Mouse (Mus musculus) hindbrain, embryonic 13.5 days (tissue): Measurements from ENCODE around the gene Selp. TPM values are rescaled to one million over a fixed set of nuclear protein-coding genes. Genes with fewer than 3 reads are reported as not detected.

Source experiments
- ATAC-seq: fragments of 200-750 bp; cut with Nextera tagmentation; 2 replicates; pipeline ENCODE4 v1.8.0; 2017; ENCODE audit warnings: moderate TSS enrichment; ENCODE audit not compliant: low FRiP score
- H3K27ac ChIP-seq: fragments of 300-500 bp; sonication (generic); 2 replicates; pipeline ENCODE4 v1.5.1; 2015; ENCODE audit warnings: inconsistent platforms, mild to moderate bottlenecking, moderate library complexity
- H3K27me3 ChIP-seq: fragments of 300-500 bp; sonication (generic); 2 replicates; pipeline ENCODE4 v1.6.1; 2015; ENCODE audit warnings: mild to moderate bottlenecking, inconsistent platforms
- H3K36me3 ChIP-seq: fragments of 300-500 bp; sonication (generic); 2 replicates; pipeline ENCODE4 v1.6.1; 2015; ENCODE audit warnings: mild to moderate bottlenecking, inconsistent platforms
- H3K4me1 ChIP-seq: fragments of 300-500 bp; sonication (generic); replicated peaks from 2 replicates; pipeline ENCODE4 v1.6.1; 2015; ENCODE audit warnings: inconsistent platforms
- H3K4me2 ChIP-seq: fragments of 300-500 bp; sonication (generic); 2 replicates; pipeline ENCODE4 v1.6.1; 2015; ENCODE audit warnings: inconsistent platforms, mild to moderate bottlenecking, moderate library complexity
- H3K4me3 ChIP-seq: fragments of 300-500 bp; sonication (generic); 2 replicates; pipeline ENCODE4 v1.5.1; 2015; ENCODE audit warnings: mild to moderate bottlenecking, inconsistent platforms
- H3K9ac ChIP-seq: fragments of 300-500 bp; sonication (generic); 2 replicates; pipeline ENCODE4 v1.6.1; 2015; ENCODE audit warnings: mild to moderate bottlenecking, inconsistent platforms
- H3K9me3 ChIP-seq: fragments of 300-500 bp; sonication (generic); 2 replicates; pipeline ENCODE4 v1.6.1; 2016; ENCODE audit warnings: inconsistent platforms
- WGBS: fragments of 180-500 bp; shearing (Covaris S2); methylation state at CpG from one replicate; pipeline ENCODE4 v1.1.7; 2015; 5-methylcytosine and 5-hydroxymethylcytosine counted together
- polyA plus RNA-seq: library from polyadenylated mRNA; unstranded; fragments of >200 nt; fragmentation: Nextera tagmentation; extraction: Ambion mirVana; gene quantifications from 2 replicates; pipeline ENCODE4 v1.2.1, GENCODE M21; 2015

The Selp gene
- polyA plus RNA-seq, 1 experiment from 2014 or later = not detected

DNA sequence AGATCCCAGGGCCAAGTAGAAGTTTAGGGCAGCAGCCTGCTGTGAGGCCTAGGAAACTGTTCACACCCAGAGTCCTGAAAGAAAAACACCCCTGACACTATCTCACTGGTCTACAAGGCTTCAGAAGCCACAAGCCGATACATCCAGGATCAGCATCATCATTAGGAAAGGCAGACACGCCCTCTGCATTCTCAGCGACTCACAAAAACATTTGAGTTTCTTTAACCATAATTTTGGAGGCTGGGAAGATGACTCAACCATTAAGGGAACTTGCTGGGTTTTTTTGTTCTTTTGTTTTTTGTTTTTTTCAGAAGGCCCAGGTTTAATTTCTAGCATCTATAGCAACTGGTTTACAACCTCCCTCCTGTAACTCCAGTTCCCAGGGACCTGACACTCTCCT lies 8.8 kb downstream of the Selp start:
- H3K4me1 ChIP-seq = no peaks in the 10 kb centered on the region
- no peak overlapping the region for H3K27ac ChIP-seq
- H3K27me3 ChIP-seq = no peaks in the 10 kb centered on the region
- H3K9ac ChIP-seq = no peak overlapping the region
- no peaks in the 10 kb centered on the region for H3K9me3 ChIP-seq
- no peak for ATAC-seq
- H3K4me3 ChIP-seq = no peak overlapping the region
- 84% methylated on average over 3 of the region's 3 CpGs for WGBS
- H3K36me3 ChIP-seq = no peaks in the 10 kb centered on the region
- no peak overlapping the region for H3K4me2 ChIP-seq

DNA sequence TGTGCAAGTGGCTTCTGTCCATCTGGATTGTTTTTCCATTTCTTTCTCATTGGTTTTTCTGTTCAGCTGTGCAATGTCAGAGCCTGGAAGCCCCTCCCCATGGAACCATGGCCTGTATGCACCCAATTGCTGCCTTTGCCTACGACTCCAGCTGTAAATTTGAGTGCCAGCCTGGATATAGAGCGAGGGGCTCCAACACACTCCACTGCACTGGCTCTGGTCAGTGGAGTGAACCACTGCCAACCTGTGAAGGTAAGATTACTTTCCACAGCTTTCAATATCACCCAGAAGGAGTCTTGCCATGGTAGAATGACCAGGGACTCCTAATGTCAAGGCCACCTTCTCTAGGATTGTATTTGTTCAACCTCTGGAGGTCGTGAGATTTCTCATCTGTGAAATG lies 14.9 kb downstream of the Selp start:
- no peak overlapping the region for H3K27ac ChIP-seq
- H3K4me1 ChIP-seq = no peaks in the 10 kb centered on the region
- H3K27me3 ChIP-seq = no peaks in the 10 kb centered on the region
- no peak overlapping the region for H3K4me2 ChIP-seq
- no peak overlapping the region for H3K9ac ChIP-seq
- H3K4me3 ChIP-seq = no peak overlapping the region
- WGBS = 79% methylated on average over 3 of the region's 3 CpGs
- H3K9me3 ChIP-seq = no peaks in the 10 kb centered on the region
- ATAC-seq = no peak
- H3K36me3 ChIP-seq = no peaks in the 10 kb centered on the region

DNA sequence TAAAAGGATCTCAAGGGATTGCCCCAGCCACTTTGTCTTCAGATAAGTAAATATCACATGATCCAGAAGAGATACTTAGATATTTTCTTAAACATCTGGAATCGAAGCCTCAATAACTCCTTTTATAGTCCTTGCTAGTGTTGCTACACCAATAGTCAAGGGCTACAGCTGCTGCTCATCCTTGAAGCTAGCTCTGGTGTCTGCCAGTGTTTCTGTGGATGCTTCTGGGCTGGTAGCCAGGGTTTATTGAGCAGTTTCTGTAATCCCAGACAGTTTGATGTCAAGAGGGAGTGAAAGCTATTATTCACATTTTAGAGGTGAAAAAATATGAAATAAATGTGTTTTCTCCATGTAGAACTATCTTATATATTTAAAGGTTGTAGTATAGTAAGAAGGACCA lies 17.5 kb downstream of the Selp start:
- WGBS = 97% methylated on average over 1 of the region's 1 CpGs
- Histone ChIP-seq H3K4me3 (no peak overlapping the region), H3K4me2 (no peak overlapping the region), H3K36me3 (no peaks in the 10 kb centered on the region), H3K27ac (no peak overlapping the region), H3K9ac (no peak overlapping the region), H3K27me3 (no peaks in the 10 kb centered on the region), H3K9me3 (no peaks in the 10 kb centered on the region), H3K4me1 (no peaks in the 10 kb centered on the region)
- no peak for ATAC-seq

DNA sequence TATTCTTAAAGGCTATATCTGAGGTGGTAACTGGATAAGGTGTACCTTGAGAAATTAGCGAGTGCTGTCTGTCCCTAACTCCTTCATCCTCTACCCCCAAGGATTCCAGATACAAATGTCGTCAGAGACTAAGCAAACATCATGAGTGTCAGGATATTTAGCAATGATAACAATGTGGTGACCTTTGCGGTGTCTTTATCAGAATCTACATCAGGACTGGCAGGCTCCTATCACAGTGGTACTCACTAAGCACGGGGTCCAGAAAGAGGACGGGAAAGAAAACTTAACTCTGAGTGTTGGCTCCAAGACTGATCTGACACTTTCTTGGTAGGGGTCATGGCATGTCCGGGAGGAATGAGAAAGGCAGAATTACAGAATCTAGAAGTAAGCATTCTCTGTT lies 19.0 kb downstream of the Selp start:
- Histone ChIP-seq H3K27me3 (no peaks in the 10 kb centered on the region), H3K9me3 (no peaks in the 10 kb centered on the region), H3K4me3 (no peak overlapping the region), H3K27ac (no peak overlapping the region), H3K4me2 (no peak overlapping the region), H3K4me1 (no peaks in the 10 kb centered on the region), H3K9ac (no peak overlapping the region), H3K36me3 (no peaks in the 10 kb centered on the region)
- ATAC-seq = no peak
- 87% methylated on average over 6 of the region's 6 CpGs for WGBS

DNA sequence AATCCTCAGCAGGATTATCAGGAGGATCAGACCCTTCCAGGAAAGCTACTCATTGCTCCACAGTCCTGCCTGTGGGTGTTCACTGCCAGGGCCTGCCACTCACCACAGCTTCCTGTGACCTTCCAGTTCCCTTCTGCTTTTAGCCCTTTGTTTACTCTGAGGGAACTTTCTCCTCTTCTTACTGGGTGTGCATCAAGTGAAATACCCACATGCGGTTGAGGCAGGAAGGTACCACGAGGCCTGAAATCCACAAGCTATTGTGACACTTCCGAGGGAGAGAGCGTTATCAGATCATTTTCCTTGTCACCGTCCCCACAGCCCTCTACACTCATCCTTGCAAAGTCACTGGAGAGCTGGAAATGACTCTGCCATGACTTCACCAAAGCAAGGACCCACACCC lies 20.3 kb downstream of the Selp start:
- Histone ChIP-seq H3K4me1 (no peaks in the 10 kb centered on the region), H3K4me2 (no peak overlapping the region), H3K27me3 (no peaks in the 10 kb centered on the region), H3K9ac (no peak overlapping the region), H3K4me3 (no peak overlapping the region), H3K9me3 (no peaks in the 10 kb centered on the region), H3K36me3 (no peaks in the 10 kb centered on the region), H3K27ac (no peak overlapping the region)
- no peak for ATAC-seq
- WGBS = 78% methylated on average over 5 of the region's 5 CpGs

DNA sequence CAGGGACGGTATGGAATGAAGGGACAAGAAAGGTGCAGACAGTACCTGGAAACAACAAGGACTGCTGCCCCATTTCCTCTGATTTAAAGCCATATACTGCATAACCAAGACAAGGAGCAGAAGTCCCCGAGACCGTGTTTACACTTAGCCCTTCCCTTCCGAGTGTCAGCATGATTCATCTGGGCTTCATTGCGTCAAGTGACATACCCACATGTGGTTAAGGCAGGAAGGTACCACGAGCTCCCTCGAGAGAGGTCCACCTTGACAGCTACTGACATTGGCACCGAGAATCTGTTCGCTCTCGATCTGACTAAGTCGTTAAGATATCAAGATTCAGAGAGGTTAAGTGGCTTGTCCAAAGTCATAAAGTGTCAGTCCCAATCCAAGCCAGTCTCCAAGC lies 20.9 kb downstream of the Selp start:
- no peak overlapping the region for H3K4me2 ChIP-seq
- WGBS = 88% methylated on average over 11 of the region's 11 CpGs
- H3K9ac ChIP-seq = no peak overlapping the region
- ATAC-seq = no peak
- no peaks in the 10 kb centered on the region for H3K4me1 ChIP-seq
- no peak overlapping the region for H3K27ac ChIP-seq
- H3K27me3 ChIP-seq = no peaks in the 10 kb centered on the region
- H3K9me3 ChIP-seq = no peaks in the 10 kb centered on the region
- no peak overlapping the region for H3K4me3 ChIP-seq
- H3K36me3 ChIP-seq = no peaks in the 10 kb centered on the region

DNA sequence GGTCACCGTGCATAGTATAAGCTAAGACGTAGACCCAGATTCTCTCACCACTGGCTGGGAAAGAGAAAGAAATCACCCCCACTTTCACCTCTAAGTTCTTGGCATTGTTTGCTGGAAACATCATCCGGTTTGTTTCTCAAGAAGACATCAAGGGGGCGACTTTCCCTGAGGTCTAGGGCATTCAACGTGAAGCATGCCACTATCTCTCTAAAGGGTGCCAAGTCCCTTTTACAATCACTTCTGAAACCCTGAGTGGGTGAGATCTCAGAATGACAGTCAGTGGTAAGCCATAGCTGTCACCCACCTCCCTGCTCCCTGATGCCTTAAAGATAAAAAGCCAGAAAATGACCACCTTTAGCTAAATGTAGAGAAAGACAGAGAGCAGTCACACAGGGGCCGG lies 21.6 kb downstream of the Selp start:
- ATAC-seq = no peak
- Histone ChIP-seq H3K4me2 (no peak overlapping the region), H3K27me3 (no peaks in the 10 kb centered on the region), H3K27ac (no peak overlapping the region), H3K4me3 (no peak overlapping the region), H3K4me1 (no peaks in the 10 kb centered on the region), H3K9ac (no peak overlapping the region), H3K9me3 (no peaks in the 10 kb centered on the region), H3K36me3 (no peaks in the 10 kb centered on the region)
- WGBS = 79% methylated on average over 6 of the region's 6 CpGs

DNA sequence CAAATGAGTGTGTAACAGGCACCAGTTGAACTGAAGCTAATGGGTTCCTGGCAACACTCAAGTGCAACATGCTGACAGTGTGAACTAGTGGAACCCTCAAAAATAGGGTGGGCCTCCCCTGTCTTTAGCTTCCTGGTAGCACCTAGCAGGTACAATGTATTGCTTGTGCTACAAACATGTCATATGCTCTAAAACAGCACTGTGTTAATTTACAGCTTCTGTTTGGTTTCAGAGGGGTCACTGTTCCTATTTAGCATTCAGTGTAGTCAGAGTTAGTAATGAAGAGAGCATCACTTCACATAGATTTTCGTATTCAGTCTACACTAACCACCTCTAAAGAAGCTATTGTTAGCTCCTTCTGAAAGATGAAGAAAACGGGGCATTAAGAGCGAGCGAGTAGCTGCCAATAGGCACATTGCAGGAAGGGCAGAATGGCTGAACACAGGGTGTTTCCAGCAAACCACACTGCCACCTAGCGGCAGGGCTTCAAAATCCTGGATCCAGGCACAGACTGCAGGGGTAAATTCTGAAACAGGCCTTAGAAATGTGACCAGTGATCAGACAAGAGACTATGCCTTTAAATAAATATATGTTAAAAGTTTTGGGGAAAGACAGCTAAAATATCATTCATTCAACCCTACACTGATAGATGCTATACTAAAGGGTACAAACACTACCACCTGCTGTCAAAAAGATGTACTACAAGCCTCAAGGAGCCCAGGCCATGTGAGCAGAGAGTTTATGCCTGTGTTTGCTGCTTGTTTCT lies 23.5 kb downstream of the Selp start:
- Histone ChIP-seq H3K9me3 (no peaks in the 10 kb centered on the region), H3K36me3 (no peaks in the 10 kb centered on the region), H3K9ac (no peak overlapping the region), H3K4me1 (no peaks in the 10 kb centered on the region), H3K27me3 (no peaks in the 10 kb centered on the region), H3K4me3 (no peak overlapping the region), H3K27ac (no peak overlapping the region), H3K4me2 (peak overlapping the region; percentile 23; the same call in 1 of the 2 replicates)
- ATAC-seq = peak; percentile 81
- WGBS = 5% methylated on average over 5 of the region's 5 CpGs

DNA sequence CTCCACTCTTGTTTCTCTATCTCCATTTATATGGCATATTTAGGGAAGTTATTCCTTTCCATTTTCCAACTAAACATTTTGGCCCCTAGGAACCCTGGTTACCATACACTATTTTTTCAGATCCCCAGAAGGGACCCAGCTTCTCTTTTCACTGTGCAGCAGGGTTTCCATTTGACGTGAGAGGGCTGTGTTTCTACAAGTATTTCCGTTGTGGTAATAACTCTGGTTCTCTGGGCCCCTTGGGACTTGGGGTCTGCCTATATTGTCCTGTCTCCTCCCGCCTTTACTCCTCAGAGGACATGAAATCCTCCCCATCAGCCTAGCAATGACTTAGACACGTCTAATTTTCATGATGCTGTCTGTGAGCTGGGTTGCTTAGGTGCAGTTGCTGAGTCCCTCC lies 24.4 kb downstream of the Selp start:
- no peak overlapping the region for H3K4me2 ChIP-seq
- H3K4me1 ChIP-seq = no peaks in the 10 kb centered on the region
- no peak overlapping the region for H3K27ac ChIP-seq
- H3K27me3 ChIP-seq = no peaks in the 10 kb centered on the region
- no peak overlapping the region for H3K9ac ChIP-seq
- whole genome bisulfite sequencing = 77% methylated on average over 4 of the region's 4 CpGs
- H3K4me3 ChIP-seq = no peak overlapping the region
- no peaks in the 10 kb centered on the region for H3K9me3 ChIP-seq
- ATAC-seq = no peak
- H3K36me3 ChIP-seq = no peaks in the 10 kb centered on the region

DNA sequence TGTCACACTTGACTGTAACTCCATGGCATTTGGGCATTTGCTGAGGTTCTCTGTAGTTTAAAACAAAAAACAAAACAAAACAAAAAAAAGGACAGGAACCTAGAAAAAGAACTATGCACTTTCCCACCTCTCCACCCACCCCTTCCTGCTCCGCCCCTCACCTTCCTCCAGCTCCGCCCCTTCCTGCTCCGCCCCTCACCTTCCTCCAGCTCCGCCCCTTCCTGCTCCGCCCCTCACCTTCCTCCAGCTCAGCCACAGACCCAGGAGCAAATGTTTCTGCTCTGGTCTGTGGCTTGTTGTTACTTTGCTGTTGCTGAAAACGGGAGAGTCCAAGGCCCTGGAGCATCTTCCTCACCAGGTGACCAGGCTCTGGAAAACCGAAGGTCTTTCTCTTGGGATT lies 34.0 kb downstream of the Selp start:
- no peak overlapping the region for H3K9ac ChIP-seq
- peaks cover 5% of the 10 kb centered on the region for H3K4me1 ChIP-seq
- H3K9me3 ChIP-seq = no peaks in the 10 kb centered on the region
- H3K36me3 ChIP-seq = no peaks in the 10 kb centered on the region
- ATAC-seq = no peak
- WGBS = 96% methylated on average over 7 of the region's 7 CpGs
- H3K4me3 ChIP-seq = no peak overlapping the region
- no peaks in the 10 kb centered on the region for H3K27me3 ChIP-seq
- no peak overlapping the region for H3K27ac ChIP-seq
- H3K4me2 ChIP-seq = no peak overlapping the region

DNA sequence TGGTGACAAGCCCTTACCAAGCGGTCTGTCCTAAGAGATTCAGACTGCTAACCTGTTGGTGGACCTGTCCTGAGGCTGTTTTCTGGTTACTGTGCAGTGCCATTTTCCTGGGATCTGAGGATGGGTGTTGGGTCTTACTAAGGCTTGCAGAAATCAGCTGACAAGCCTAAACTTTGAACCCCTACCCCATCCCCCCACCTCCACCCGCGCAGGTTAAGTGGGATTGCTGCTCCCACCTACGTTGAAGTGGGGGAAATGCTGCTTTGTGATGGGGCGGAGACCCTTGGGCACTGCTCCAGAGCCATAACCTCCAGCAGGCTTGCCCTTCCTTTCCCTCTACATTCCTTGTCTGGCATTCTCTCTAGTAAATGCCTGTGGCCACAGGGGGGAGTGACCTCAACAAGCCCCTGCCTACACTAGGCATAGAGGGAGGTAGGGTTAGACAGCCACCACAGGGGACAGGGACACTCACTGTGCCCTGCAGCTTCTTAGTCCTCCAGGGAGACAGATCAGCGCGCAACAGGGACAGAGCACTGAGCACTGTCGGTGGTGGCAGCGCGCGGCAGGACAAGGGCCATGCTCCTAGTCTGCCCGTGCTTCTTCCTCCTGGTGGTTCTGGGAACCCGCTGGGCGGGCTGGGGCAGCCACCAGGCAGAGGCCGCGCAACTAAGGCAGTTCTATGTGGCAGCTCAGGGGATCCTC lies 36.5 kb downstream of the Selp start, which contains the start of gene F5:
Gene F5, plus strand, starts transcription at position 452 of the 702 bp plus-strand sequence.
- Histone ChIP-seq H3K4me1 (peaks cover 5% of the 10 kb centered on the region), H3K27ac (no peak within 1 kb of the TSS), H3K9ac (no peak within 1 kb of the TSS), H3K27me3 (no peaks in the 10 kb centered on the region), H3K4me2 (0 out of 2 replicates have a peak within 1 kb of the TSS, but pooled peaks have one; percentile 25), H3K9me3 (no peaks in the 10 kb centered on the region), H3K4me3 (no peak within 1 kb of the TSS), H3K36me3 (no peaks in the 10 kb centered on the region)
- ATAC-seq = no peak
- WGBS = 11% methylated on average over 16 of the region's 16 CpGs

DNA sequence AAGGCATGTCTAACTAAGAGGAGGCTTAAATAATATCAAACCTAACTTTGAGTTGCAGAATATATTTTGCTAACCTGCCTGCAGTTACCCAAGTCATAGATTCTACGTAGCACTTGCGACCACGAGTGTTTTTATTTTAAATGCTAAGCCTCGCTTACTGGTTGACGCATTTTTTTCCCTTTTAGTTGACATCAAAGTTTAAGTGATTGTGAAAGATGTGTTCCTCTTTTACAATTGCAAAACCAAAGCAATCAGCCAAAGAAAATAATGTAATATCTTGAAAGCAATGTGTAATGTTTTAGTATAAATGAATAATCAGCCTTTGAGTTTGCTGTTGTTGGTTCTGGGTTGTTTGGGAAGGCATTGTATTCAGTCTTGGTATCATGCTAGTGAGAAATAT lies 37.8 kb downstream of the Selp start:
- ATAC-seq = no peak
- H3K27me3 ChIP-seq = no peaks in the 10 kb centered on the region
- WGBS = 95% methylated on average over 5 of the region's 5 CpGs

DNA sequence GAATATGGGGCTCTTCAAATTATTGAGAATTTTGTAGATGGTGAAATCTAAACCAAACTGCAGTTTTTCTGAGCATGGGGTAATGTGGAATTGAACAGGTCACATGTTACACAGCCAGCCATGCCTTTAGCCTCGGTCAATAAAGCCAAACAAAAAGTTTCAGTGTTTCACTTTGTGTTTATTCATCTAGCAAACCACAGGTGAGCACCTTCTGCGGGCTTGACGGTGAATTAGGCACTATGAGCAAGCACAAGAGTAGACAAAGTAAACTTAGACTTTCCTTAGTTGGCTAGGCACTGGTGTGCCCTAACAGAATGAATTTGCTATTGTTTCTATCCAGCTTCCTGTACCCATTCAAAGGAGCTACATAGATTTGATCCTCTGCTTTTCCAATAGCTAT lies 39.9 kb downstream of the Selp start:
- no peak overlapping the region for H3K27ac ChIP-seq
- peaks cover 5% of the 10 kb centered on the region for H3K4me1 ChIP-seq
- H3K27me3 ChIP-seq = no peaks in the 10 kb centered on the region
- WGBS = 94% methylated on average over 3 of the region's 3 CpGs
- no peaks in the 10 kb centered on the region for H3K36me3 ChIP-seq
- H3K4me2 ChIP-seq = no peak overlapping the region
- no peak overlapping the region for H3K9ac ChIP-seq
- ATAC-seq = no peak
- H3K9me3 ChIP-seq = no peaks in the 10 kb centered on the region
- no peak overlapping the region for H3K4me3 ChIP-seq

More for the DNA sequence above, 37.8 kb downstream of the Selp start:
- H3K9ac ChIP-seq = no peak overlapping the region
- no peak overlapping the region for H3K4me2 ChIP-seq
- H3K36me3 ChIP-seq = no peaks in the 10 kb centered on the region
- no peak overlapping the region for H3K27ac ChIP-seq
- H3K4me1 ChIP-seq = peaks cover 5% of the 10 kb centered on the region
- no peaks in the 10 kb centered on the region for H3K9me3 ChIP-seq
- H3K4me3 ChIP-seq = no peak overlapping the region
